Mouse (Mus musculus) midbrain, embryonic 11.5 days (tissue): ENCODE measurements around the gene Btaf1. TPM values are rescaled to one million over a fixed set of nuclear protein-coding genes. Genes with fewer than 3 reads are reported as not detected.
"Not testable (repeated sequence)": the region's sequence is repeated elsewhere in the genome, so short reads cannot be mapped to it uniquely, and the experiment has no call there.

Experiments used
- ATAC-seq: fragments of 200-750 bp; cut with Nextera tagmentation; 2 replicates; pipeline ENCODE4 v1.8.0; 2017; ENCODE audit warnings: moderate TSS enrichment, moderate library complexity; ENCODE audit not compliant: low FRiP score
- DNase-seq: peaks from one replicate; pipeline ENCODE4 v3.0.0; 2015; ENCODE audit warnings: low spot score; ENCODE audit errors: missing footprints
- H3K27ac ChIP-seq: fragments of 300-500 bp; sonication (generic); 2 replicates; pipeline ENCODE4 v1.5.1; 2014; ENCODE audit warnings: low read depth, low read length
- H3K27me3 ChIP-seq: fragments of 300-500 bp; sonication (generic); 2 replicates; pipeline ENCODE4 v1.6.1; 2014; ENCODE audit warnings: mild to moderate bottlenecking, low read length, moderate library complexity, mixed read lengths; ENCODE audit not compliant: control insufficient read depth, insufficient read depth
- H3K36me3 ChIP-seq: fragments of 300-500 bp; sonication (generic); 2 replicates; pipeline ENCODE4 v1.6.1; 2014; ENCODE audit warnings: mild to moderate bottlenecking, low read length, moderate library complexity, mixed read lengths; ENCODE audit not compliant: control insufficient read depth, insufficient read depth
- H3K4me1 ChIP-seq: fragments of 300-500 bp; sonication (generic); 2 replicates; pipeline ENCODE4 v1.6.1; 2014; ENCODE audit warnings: low read length; ENCODE audit not compliant: control insufficient read depth, insufficient read depth
- H3K4me2 ChIP-seq: fragments of 300-500 bp; sonication (generic); 2 replicates; pipeline ENCODE4 v1.6.1; 2014; ENCODE audit warnings: mild to moderate bottlenecking, moderate library complexity
- H3K4me3 ChIP-seq: fragments of 300-500 bp; sonication (generic); 2 replicates; pipeline ENCODE4 v1.5.1; 2014; ENCODE audit warnings: low read depth, low read length
- H3K9ac ChIP-seq: fragments of 300-500 bp; sonication (generic); 2 replicates; pipeline ENCODE4 v1.6.1; 2014; ENCODE audit warnings: low read length
- H3K9me3 ChIP-seq: fragments of 300-500 bp; sonication (generic); 2 replicates; pipeline ENCODE4 v1.6.1; 2016; ENCODE audit warnings: low read length; ENCODE audit not compliant: control insufficient read depth
- WGBS: fragments of 180-500 bp; shearing (Covaris S2); extraction: QIAGEN DNeasy Blood & Tissue Kit; methylation state at CpG from one replicate; pipeline ENCODE4 v1.1.7; 2014; 5-methylcytosine and 5-hydroxymethylcytosine counted together
- polyA plus RNA-seq: library from polyadenylated mRNA; unstranded; fragments of >200 nt; fragmentation: Nextera tagmentation; extraction: Ambion mirVana; gene quantifications from 2 replicates; pipeline ENCODE4 v1.2.1, GENCODE M21; 2014

Gene Btaf1
- polyA plus RNA-seq, 1 experiment from 2014 or later = 20.9 TPM

DNA sequence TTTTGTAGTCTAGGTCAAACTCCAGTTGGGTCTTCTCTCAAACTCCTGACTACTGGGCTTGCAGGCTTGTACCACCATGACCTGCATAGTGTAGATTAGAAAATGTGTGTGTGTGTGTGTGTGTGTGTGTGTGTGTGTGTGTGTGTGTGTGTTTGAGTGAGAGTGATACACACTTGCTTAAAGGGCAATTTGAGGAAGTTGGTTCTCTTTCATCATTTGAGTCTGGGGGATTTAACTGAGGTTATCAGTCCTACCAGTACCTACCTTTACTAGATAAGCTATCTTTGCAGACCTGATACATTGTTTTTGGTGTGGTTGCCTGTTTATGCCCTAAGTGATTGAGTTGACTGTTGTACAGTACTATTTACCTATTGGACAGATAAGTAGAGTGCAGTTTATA lies 6.2 kb downstream of the Btaf1 start:
- Histone ChIP-seq H3K4me2 (no peak overlapping the region), H3K27me3 (no peaks in the 10 kb centered on the region), H3K36me3 (no peaks in the 10 kb centered on the region), H3K27ac (no peak overlapping the region), H3K9me3 (no peaks in the 10 kb centered on the region), H3K4me1 (no peaks in the 10 kb centered on the region), H3K4me3 (no peak overlapping the region), H3K9ac (no peak overlapping the region)
- ATAC-seq (no peak), DNase-seq (no peak)

- no peak overlapping the region for H3K4me3 ChIP-seq
- DNase-seq (no peak), ATAC-seq (no peak)
- H3K9ac ChIP-seq = no peak overlapping the region
- WGBS = 93% methylated on average over 2 of the region's 2 CpGs
- no peaks in the 10 kb centered on the region for H3K4me1 ChIP-seq
- H3K27ac ChIP-seq = no peak overlapping the region
- H3K36me3 ChIP-seq = no peaks in the 10 kb centered on the region
- no peaks in the 10 kb centered on the region for H3K27me3 ChIP-seq
- H3K4me2 ChIP-seq = no peak overlapping the region
- no peaks in the 10 kb centered on the region for H3K9me3 ChIP-seq
Observed at GRCm38 (mm10) chr19:36932613-36933012, 6.7 kb downstream of the Btaf1 start.

GRCm38 (mm10) chr19:36936285-36936684 lies 10.4 kb downstream of the Btaf1 start:
- no peak for DNase-seq
- H3K9me3 ChIP-seq = no peaks in the 10 kb centered on the region
- H3K4me1 ChIP-seq = no peaks in the 10 kb centered on the region
- no peak for ATAC-seq
- H3K4me3 ChIP-seq = no peak overlapping the region
- H3K36me3 ChIP-seq = no peaks in the 10 kb centered on the region
- H3K27me3 ChIP-seq = no peaks in the 10 kb centered on the region
- no peak overlapping the region for H3K4me2 ChIP-seq
- 91% methylated on average over 4 of the region's 4 CpGs for WGBS
- H3K9ac ChIP-seq = no peak overlapping the region
- H3K27ac ChIP-seq = no peak overlapping the region

GRCm38 (mm10) chr19:36938008-36938407 lies 12.1 kb downstream of the Btaf1 start:
- Histone ChIP-seq H3K27me3 (no peaks in the 10 kb centered on the region), H3K9me3 (no peaks in the 10 kb centered on the region), H3K4me3 (no peak overlapping the region), H3K36me3 (no peaks in the 10 kb centered on the region), H3K9ac (no peak overlapping the region), H3K4me1 (no peaks in the 10 kb centered on the region), H3K27ac (no peak overlapping the region), H3K4me2 (no peak overlapping the region)
- ATAC-seq (no peak), DNase-seq (no peak)

GRCm38 (mm10) chr19:36940064-36940463 lies 14.2 kb downstream of the Btaf1 start:
- 93% methylated on average over 1 of the region's 1 CpGs for WGBS
- no peaks in the 10 kb centered on the region for H3K9me3 ChIP-seq
- no peak overlapping the region for H3K4me2 ChIP-seq
- no peak overlapping the region for H3K4me3 ChIP-seq
- DNase-seq (no peak), ATAC-seq (no peak)
- H3K27me3 ChIP-seq = no peaks in the 10 kb centered on the region
- H3K9ac ChIP-seq = no peak overlapping the region
- H3K36me3 ChIP-seq = no peaks in the 10 kb centered on the region
- no peaks in the 10 kb centered on the region for H3K4me1 ChIP-seq
- H3K27ac ChIP-seq = no peak overlapping the region

GRCm38 (mm10) chr19:36953637-36954206 lies 27.8 kb downstream of the Btaf1 start:
- no peak for ATAC-seq
- Histone ChIP-seq H3K27me3 (no peaks in the 10 kb centered on the region), H3K27ac (no peak overlapping the region), H3K4me1 (no peaks in the 10 kb centered on the region), H3K4me3 (no peak overlapping the region), H3K9me3 (no peaks in the 10 kb centered on the region), H3K36me3 (no peaks in the 10 kb centered on the region), H3K9ac (no peak overlapping the region), H3K4me2 (no peak overlapping the region)
- 57% methylated on average over 4 of the region's 4 CpGs for WGBS
- DNase-seq = no peak

DNA sequence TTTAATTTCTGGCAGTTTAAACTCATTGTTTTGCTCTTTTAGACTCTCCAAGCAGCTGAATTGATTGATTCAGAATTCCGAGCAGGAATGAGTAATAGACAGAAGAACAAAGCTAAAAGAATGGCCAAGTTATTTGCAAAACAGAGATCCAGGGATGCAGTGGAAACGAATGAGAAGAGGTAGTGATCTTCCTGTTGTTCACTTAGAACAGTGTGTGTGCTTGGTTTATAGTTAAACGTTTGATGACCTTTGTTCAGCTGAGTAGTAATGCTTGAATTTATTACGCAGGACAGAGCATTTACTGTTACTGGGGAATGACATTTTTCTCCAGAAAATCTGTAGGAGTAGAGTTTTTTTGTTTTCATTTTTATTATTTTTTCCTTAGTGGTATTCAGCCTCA lies 32.5 kb downstream of the Btaf1 start:
- no peaks in the 10 kb centered on the region for H3K9me3 ChIP-seq
- H3K36me3 ChIP-seq = no peaks in the 10 kb centered on the region
- H3K27me3 ChIP-seq = no peaks in the 10 kb centered on the region
- DNase-seq (no peak), ATAC-seq (no peak)
- H3K4me1 ChIP-seq = no peaks in the 10 kb centered on the region
- no peak overlapping the region for H3K9ac ChIP-seq
- no peak overlapping the region for H3K4me3 ChIP-seq
- WGBS = 90% methylated on average over 4 of the region's 4 CpGs
- H3K27ac ChIP-seq = no peak overlapping the region
- H3K4me2 ChIP-seq = no peak overlapping the region

- H3K4me3 ChIP-seq = no peak overlapping the region
- DNase-seq (no peak), ATAC-seq (no peak)
- H3K9ac ChIP-seq = no peak overlapping the region
- no peaks in the 10 kb centered on the region; the same call in 1 of the 2 replicates for H3K36me3 ChIP-seq
- no peaks in the 10 kb centered on the region for H3K9me3 ChIP-seq
- no peaks in the 10 kb centered on the region for H3K4me1 ChIP-seq
- H3K4me2 ChIP-seq = no peak overlapping the region
- 95% methylated on average over 1 of the region's 1 CpGs for WGBS
- no peaks in the 10 kb centered on the region for H3K27me3 ChIP-seq
- H3K27ac ChIP-seq = no peak overlapping the region
Observed at GRCm38 (mm10) chr19:36961320-36961719, 35.4 kb downstream of the Btaf1 start.

DNA sequence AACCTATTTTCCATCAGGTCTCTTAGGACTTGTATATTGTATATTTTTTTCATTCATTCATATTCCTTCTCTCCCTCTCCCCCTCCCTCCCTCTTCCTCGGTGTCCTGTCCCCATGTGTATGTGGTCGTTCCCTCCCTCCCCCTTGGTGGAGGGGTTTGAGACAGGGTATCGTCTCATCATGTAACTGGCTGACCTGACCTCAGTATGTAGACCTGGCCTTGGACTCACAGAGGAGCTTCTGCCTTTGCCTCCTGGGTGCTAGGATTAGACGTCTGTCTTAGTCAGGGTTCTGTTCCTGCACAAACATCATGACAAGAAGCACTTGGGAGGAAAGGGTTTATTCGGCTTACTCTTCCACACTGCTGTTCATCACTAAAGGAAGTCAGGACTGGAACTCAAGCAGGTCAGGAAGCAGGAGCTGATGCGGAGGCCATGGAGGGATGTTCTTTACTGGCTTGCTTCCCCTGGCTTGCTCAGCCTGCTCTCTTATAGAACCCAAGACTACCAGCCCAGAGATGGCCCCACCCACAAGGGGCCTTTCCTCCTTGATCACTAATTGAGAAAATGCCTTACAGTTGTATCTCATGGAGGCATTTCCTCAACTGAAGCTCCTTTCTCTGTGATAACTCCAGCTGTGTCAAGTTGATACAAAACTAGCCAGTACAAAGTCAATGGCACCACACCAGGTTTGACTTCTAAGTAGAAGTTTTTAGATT lies 36.8 kb downstream of the Btaf1 start:
- not testable (repeated sequence) for H3K36me3 ChIP-seq
- 85% methylated on average over 6 of the region's 6 CpGs for WGBS

More for the DNA sequence above, 36.8 kb downstream of the Btaf1 start:
- not testable (repeated sequence) for H3K27ac ChIP-seq, H3K9ac ChIP-seq, H3K4me1 ChIP-seq, ATAC-seq, H3K9me3 ChIP-seq, H3K27me3 ChIP-seq, DNase-seq, H3K4me2 ChIP-seq, H3K4me3 ChIP-seq
